Mouse (Mus musculus) testis, adult 2 months (tissue): ENCODE results near the gene Tox3.

Experiments used
- CTCF ChIP-seq: fragments of 200-500 bp; IDR thresholded peaks from 2 replicates; pipeline ENCODE4 v1.5.1; 2012; ENCODE audit warnings: low read depth, mild to moderate bottlenecking, inconsistent platforms, low read length, moderate library complexity; ENCODE audit not compliant: control insufficient read depth, insufficient read depth, insufficient replicate concordance
- POLR2A ChIP-seq: fragments of 200-500 bp; IDR thresholded peaks from 2 replicates; pipeline ENCODE4 v1.6.1; 2012; ENCODE audit warnings: low read depth, mild to moderate bottlenecking, inconsistent platforms, low read length, moderate library complexity; ENCODE audit not compliant: control insufficient read depth

DNA sequence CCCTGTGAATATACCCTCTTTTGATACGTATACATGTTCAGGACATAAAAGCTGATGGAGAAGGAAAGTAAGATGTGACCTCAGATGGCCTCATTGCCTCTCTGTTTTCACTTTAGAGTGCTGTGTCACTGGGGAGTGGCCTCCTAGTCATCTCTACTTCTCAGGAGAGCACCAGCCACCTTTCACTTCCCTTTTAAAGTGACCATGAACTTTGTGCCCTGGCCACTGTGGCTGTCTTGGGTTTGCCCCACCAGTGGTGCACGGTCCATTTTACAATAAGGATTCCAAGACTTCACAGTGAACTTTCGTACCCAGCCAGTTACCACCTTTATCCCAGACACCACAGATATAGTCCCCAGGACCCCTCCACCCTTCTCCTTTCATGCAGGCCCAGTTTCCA lies 29.9 kb upstream of the Tox3 start:
- TF ChIP-seq POLR2A, result no peak
- no peak for TF ChIP-seq CTCF
